Mouse (Mus musculus) heart, postnatal 25 days (tissue): ENCODE data around the gene Tfdp2. TPM values are rescaled to one million over a fixed set of nuclear protein-coding genes. Genes with fewer than 3 reads are reported as not detected.
"Not testable (repeated sequence)": the region's sequence is repeated elsewhere in the genome, so short reads cannot be mapped to it uniquely, and the experiment has no call there.

ENCODE experiments used
- DNase-seq: peaks from one replicate; pipeline ENCODE4 v3.0.0; 2022; ENCODE audit warnings: low spot score
- intact Hi-C: fragments of 180-260 bp; cut with DNase I; formaldehyde crosslinking; loops from one replicate; pipeline ENCODE4 v1.15.1; 2025
- total RNA-seq, 2 experiments: library from RNA; stranded (reverse); gene quantifications; 2 replicates each; pipeline ENCODE4 v1.2.3; 2021

The Tfdp2 gene
- 10 to 100 TPM; 94.8 to 98.9 TPM for total RNA-seq

DNA sequence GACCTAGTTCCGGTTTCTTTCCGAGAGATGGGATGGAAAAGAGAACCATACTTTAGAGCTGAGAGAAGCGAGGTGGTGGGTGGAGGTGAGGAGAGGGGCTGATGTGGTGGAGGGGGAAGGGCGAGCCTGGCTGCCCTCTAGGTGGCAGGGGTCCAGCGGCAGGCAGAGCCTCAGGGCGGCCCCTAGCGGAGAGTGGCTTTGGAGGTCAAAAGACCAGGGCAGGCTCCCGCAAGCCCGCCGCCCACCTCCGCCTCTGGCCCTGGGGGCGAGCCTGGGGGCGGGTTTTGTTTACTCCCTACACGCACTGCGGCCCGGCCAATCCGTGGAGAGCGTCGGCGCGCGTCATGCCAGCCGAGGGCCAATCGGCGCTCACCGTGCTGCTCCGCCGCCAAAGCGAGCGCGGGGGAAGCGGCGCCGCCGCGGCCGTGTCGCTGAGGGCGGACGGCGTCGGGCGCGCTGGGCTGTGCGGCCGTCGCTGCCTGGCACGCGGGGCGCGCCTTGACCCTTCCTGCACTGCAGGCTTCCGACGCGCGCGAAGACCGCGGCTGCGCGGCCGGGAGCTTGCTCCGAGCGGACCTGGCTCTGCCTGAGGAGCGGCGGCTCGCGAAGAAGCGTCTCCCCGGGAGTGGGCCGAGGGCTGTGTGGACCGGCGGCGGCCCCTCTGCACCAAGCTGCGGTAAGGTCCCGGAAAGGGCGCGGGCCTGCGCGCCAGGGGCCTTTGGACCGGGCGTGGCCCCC is at the start of gene Tfdp2:
TSS of gene Tfdp2 (plus strand) at position 391 of the 738 bp plus-strand sequence.
- peak; percentile 88 for DNase-seq
- intact Hi-C loops: no loop called here

DNA sequence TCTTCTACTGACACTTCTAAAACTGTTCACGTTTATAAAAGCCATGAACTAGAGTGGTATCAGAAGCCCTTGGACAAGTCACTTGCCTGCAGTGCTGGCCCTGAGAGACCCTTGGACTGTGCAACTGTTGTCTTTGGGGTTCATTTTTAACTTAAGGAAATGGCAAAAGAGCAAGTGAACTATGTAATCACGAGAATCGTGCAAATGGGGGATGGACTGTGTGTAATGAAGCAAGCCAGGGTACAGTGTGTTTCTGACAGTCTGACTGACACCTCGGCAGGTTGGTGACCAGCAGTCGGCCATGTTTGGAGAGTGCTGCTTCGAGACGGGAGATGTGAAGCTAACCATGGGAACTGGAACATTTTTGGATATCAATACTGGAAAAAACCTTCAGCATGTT is 43.3 kb upstream of the Tfdp2 start:
- no peak for DNase-seq
- intact Hi-C loops: no loop called here

DNA sequence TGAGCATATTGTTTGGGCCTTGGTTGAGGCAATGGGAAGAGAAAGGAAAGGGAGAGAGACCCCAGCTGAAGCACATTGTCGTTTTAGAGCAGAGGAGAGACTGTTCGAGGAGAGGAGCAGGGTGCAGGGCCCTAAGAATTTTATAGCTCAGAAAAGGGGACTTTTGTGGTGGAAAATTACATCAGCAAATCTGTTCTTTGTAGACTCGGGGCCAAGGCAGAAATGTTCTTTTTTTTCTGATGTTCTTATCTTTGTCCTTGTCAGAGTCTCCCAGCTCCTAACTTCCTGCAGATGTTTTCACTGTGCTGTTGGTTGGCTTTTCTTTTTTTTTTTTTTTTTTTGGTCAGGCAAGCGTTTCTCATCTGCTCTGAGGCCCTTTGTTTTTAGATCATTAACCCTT is 37.6 kb upstream of the Tfdp2 start:
- intact Hi-C loops: no loop called here
- no peak for DNase-seq

DNA sequence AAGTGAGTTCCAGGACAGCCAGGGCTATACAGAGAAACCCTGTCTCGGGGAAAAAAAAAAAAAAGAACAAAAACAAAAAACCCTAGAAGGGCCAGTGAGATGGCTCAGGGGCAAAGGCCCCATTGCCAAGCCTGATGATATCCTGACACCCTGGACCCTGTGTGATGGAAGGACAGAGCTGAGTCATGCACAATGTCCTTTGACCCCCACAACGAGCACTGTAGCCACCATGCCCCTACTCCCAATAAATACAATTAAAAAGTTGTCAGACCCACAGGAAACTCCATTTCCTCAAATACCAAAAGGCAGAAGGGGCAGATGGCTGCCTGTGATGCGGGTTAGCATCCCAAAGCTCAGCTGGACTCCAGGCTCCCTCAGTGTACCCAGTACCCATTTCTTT is 37.0 kb upstream of the Tfdp2 start:
- intact Hi-C loops: no loop called here

DNA sequence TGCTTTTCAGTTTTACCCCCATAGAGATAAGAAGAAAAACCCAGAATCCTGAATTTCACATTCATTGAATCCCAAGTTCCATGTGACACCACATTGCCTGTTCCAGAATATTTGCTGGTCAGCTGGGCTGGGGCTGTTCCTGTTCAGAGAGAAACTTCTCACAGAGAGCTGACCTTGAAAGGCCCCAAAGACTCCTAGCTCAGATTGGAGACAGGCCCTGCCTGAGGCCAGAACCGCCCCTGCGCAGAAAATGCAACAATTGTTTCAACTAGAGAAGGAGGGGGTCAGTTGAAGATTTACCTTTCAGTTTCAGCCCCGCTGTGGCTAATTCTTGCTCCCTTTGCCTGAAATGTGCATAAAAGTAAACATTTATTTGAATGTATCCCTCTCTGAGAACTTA is 35.3 kb upstream of the Tfdp2 start:
- intact Hi-C loops: no loop called here
- DNase-seq: peak; percentile 26

More for the DNA sequence above, 37.0 kb upstream of the Tfdp2 start:
- no peak for DNase-seq

DNA sequence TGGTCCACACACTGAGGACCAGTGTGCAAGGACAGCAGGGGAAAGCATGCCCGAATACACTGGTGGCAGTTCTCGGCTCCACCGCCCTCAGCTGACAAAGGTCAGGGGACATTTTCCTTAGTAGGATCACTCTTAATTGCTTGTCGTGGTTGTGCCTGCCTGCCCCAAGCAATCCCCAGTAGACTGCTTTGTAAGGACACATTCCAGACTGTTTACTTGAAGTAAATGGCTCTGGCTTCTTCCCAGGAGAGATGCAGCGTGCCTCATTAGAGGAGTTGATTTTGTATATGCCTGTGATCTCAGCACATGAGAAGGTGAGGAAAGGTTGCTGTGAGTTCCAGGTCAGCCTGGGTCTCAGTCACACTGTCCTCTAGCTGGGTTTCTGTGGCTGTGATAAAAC is 33.7 kb upstream of the Tfdp2 start:
- no peak for DNase-seq
- intact Hi-C loops: no loop called here

DNA sequence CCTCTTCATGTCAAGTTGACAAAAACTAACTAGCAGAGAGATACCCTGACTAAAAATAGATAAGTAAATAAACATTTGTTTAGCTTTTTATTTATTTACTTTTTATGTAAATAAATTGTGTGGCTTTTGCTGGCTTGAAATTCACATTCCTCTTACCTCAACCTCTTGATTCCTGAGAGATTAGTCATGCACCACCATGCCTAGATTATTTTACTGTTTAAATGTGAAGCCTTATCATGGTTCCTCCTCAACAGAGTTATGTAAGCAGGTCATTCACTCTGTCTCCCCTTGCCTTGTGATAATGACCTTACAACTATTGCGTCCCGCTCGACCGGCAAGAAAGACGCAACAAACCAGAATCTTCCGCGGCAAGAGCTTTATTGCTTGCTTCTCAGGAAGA is 32.6 kb upstream of the Tfdp2 start:
- DNase-seq: no peak
- intact Hi-C loops: no loop called here

DNA sequence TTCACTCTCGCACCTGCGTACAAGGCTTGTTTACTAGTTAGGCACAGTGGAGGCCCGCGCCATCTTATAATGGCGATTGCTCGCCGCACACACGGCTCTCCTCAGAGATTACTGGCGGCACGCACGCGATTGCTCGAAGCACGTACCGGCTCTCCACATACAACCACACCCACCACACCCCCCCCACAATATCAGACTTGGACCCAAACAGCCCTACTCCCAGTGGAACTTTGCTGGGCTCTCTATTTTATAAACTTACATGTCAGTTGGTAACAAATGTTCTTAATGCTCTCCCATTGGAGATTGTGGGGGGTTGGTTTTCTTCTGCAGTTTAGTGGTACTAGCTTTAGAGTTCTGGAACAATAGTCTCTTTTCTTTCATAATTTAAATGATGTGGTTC is 32.1 kb upstream of the Tfdp2 start:
- intact Hi-C loops, DNase-seq: not testable (repeated sequence)

DNA sequence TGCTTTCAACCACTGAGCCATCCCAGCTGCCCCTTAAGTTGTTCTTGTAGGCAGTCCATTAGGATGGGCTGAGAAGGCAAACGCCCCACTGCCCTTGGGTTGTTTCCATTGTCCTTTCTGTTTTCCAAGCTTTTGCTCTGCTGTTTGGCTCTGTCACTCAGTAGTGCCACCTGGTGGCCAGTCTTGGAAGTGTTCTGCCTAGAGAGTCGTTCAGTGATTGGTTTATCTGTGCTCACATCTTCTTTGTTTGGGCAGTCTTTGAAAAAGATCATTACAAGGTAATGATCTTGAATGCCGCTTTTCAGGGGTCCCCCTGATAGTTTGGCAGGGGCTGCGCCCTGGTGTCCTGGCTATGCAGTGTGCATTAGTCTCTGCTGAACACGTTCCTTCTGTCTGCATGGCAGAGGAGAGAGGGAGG is 28.9 kb upstream of the Tfdp2 start:
- intact Hi-C loops: no loop called here
- DNase-seq: peak; percentile 22

DNA sequence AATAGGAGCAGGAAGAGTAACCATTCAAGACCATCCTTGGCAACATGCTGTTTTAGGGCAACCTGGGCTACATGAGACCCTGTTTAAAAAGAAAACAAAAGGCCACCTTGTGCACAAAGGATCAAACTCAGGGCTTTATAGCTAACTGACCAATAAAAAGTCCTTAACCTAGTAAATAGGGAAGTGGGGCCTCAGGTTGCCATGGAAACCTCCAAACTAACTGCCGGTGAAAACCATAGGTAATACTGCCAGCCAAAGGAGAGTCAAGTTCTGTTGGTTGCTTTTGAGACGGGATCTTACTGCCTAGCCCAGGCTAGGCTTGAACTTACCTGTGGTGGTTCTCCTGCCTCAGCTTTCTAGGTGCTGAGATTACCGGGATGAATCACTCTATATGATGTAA is 25.5 kb upstream of the Tfdp2 start:
- intact Hi-C loops: no loop called here

DNA sequence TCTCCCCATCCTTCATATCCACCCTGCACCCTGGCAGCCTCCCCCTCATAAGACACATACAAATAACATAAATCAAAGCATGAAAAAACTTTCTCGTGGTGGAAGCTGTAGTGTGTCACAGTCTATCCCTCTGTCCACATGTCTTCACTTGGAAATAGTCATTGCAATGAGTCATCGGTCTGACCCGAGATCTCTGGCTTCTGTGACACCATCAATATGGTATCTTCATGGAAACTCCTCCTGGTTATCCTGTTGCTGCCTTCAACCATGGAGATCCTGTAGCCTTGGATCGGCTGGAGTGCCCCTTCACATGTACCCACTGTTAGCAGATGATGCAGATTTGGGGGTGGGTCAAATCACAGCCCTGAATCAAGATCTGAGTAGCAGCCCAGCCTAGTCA is 11.2 kb upstream of the Tfdp2 start:
- DNase-seq: no peak
- intact Hi-C loops: no loop called here

More for the DNA sequence above, 25.5 kb upstream of the Tfdp2 start:
- no peak for DNase-seq

DNA sequence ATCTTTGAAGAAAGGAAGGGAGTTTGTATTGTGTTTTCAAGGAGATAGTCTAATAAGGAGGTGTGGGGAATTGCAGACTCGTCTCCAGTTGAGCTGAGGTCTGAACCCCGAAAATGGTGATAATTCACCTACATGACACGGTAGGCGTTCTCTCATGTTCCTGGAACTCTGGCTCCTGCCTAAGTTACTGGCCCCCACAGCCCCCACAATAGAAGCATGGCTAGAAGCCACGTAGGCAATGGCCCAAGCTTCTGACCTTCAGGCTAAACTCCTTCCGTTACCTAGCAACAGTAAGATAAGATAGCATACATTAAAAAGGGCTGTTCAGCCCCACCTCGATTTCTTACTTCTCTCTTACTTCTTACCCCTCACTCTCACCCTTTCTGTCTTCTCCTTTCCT is 9.4 kb upstream of the Tfdp2 start:
- DNase-seq: no peak
- intact Hi-C loops: no loop called here

DNA sequence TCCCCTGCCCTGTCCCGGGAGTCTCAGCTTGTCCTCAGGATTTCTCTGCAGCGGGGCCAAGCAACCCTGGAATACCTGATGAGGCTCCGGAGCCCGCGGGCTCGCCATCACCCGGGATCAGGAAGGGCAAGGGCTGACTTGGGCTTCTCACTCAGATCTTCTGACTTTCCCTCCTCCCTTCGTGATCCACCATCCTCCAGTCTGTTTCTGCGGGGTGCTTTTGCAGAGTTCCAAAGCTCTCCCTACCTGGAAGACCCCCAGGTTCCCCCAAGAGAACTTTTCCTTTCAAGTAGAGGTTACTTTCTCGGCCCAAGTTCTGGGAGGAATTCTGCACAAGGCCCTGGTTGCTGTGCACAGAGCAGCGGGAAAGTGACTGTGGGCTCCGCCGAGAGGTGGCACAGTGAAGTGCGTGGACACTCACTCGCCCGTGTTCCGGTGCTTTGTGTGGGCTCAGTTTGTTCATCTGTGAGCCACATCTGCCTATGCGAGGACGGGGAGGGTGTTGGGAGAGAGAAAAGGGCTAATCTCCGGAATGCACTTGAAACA is 634 bp downstream of the Tfdp2 start:
- no peak for DNase-seq
- intact Hi-C loops: no loop called here

DNA sequence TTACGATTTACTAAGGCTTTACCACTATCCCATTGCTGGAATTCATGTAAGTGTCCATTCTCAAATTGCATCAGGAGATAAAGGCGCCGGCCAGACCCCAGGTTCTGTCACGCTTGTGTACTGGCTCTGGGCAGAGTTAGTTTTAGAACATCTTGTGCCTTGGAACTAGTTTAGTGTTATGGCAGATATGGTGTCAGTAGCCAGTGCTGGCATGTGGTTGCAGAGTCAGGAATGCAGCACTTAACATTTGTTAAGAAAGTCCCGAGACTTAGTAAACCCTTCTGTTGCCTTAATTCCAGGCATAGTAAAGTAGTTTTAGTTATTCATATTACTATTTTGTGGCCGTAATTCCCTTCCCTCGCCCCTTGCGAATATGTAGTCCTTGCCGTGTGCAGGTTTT is 1.7 kb downstream of the Tfdp2 start:
- intact Hi-C loops: no loop called here
- DNase-seq: no peak

DNA sequence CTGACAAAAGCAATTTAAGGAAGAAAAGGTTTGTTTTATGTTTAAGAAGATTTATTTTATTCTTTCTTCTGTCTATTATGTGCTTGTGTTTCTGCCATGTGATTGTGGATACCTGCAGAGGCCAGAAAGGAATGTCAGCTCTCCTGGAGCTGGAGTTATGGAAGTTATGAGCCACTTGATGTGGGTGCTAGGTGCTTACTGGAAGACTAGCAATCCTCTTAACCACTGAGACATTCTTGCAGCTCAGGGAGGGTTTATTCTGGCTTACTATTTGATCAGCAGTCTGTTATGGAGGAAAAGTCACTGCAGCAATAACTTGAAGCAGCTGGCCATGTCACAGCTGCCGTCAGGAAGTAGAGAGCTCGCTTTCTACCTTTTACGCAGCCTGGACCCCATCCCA is 7.6 kb downstream of the Tfdp2 start:
- no peak for DNase-seq

DNA sequence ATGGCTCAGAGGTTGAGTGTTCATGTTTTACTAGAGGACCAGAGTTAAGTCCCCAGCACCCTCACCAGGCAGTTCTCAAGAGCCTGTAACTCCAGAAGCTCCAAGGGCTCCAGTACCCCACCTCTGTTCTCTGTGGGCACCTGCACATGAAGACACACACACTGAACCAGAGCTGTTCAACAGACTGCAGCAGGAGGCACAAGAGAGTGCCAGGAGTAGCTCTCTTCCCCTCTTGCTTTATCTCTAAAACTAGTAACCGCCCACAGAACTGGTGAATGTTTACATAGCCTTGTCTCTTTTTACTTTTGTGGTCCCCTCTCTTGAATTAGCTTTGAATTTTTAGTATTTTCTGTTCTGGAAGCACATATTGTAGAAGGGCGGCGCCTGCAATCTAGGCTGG is 11.4 kb downstream of the Tfdp2 start:
- intact Hi-C loops: no loop called here
- DNase-seq: no peak

More for the DNA sequence above, 7.6 kb downstream of the Tfdp2 start:
- intact Hi-C loops: no loop called here

DNA sequence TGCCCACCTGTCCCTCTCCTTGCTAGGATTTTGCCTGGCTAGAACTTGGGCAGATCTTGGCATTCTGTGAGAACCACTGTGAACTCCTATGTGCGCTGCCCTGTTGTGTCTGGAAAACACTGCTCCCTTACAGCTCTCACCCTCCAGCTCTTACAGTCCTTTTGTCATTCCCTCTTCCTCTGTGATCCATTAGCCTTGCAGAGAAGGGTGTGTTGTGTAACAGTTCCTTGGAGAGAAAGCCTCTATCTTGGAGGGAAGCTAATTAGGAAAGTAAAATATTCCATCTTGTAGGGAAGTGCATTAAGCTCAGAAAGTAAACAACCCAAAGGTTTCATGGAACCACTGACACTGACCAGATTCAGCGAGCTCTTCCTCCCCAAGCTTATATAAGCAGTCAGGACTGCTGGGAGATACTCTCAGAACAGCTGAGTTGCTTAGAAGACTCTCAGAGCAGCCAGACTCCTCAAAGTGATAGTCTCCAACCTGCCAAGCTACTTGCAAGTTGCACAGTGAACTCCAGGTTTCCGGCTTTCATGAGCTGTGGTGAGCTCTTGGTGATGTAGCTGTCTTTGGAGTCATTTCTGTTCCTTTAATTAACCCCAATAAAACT is 17.1 kb downstream of the Tfdp2 start:
- DNase-seq: no peak
- intact Hi-C loops: no loop called here

DNA sequence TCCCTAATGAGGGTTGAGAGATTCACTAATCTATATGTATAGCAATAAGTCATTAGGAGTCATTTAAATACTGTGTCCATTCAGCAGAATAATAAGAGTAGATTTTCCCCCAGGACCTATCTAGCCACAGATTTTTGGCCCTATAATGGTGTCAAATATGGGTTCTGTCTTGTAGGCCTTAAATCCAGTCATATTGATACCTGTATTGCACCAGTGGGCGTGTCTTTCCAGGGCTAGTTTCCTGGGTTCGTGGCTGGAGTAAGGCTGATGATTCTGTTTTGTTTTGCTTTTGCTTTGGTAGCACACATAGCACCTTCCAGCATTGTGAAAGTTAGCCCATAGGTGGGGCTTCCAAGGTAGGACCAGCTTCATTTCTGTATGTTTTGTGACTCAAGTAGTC is 18.1 kb downstream of the Tfdp2 start:
- intact Hi-C loops: no loop called here
- no peak for DNase-seq

DNA sequence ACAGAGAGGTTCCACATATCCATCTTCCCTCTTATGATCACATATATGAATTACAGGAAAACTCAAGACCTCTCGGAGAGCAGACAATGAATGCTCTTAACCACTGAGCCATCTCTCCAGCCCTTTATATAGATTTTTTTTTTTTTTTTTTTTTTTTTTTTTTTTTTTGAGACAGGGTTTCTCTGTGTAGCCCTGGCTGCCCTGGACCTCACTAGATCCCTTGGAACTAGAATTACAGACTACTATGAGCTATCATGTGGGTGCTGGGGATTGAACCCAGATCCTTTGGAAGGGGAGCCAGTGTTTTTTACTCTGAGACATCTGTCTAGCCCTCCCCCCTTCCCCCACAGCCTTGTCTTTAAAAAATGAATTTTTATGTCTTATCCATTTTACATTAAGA is 21.2 kb downstream of the Tfdp2 start:
- DNase-seq: no peak
- intact Hi-C loops: no loop called here

DNA sequence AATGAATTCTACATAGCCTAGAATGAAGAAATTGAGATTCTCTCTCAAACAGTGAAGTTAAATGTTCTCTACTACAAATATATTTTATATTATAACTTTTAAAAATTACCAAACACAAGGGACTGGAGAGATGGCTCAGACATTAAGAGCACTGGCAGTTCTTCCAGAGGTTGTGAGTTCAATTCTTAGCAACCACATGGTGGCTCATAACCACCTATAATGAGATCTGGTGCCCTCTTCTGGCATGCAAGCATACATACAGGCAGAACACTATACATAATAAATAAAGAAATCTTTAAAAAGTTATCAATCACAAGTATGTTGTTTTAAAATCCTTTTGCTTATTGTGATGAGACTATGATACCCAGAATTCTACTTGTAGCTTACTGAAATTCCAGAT is 21.7 kb downstream of the Tfdp2 start:
- DNase-seq: no peak
- intact Hi-C loops: no loop called here

DNA sequence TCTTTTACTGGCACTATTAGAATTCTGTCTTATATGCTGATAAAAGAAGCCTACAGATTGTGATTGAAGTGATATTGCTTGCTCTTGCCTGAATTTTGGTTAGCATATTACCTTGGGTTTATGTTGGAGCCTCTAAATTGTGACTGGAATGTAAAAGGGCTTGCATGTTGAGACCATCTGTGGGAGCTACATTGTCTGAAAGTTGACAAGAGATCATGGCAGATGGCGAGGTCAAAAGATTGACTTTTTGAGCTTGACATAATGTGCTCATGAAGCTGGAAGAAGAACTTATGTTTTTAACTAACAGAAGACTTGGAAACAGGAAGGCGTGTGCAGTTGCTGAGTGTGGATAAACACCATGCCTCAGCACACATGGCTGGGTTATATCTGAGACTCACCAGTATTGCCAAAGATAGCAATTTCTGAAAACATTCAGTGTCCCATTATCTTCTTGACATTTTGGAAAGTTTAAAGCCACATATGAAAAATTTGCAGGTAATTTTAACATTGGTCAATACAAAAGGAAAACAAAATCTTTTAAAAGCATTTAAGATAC is 23.1 kb downstream of the Tfdp2 start:
- intact Hi-C loops: no loop called here
- no peak for DNase-seq
